Comparison of ENCODE assay signal across 8 mouse cellular contexts in the genomic region with DNA sequence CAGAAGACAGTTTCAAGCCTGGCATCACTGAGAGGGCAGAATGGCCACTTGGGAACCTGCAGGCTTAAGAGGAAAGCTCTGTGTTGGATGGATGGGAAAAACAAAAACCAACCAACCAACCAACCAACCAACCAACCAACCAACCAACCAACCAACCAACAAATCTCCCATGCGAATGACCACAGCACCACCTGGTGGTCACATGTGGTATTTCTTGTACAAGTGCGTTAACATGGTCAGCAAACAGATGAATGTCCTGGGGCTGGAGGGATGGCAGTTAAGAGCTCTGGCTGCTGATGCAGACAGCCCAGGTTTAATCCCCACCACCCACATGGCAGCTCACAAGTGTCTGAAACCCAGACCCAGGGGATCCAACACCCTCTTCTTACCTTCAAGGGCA. TPM values are rescaled to one million over a fixed set of nuclear protein-coding genes. Genes with fewer than 3 reads are reported as not detected.
DNase-seq lines count a peak whose midpoint lies in the region; ATAC-seq and TF ChIP-seq lines count a peak whose summit lies in the region.

No protein-coding gene starts in this region.

- peak; percentile 87 for DNase-seq in hindbrain, embryonic 14.5 days (ENCODE audit: low spot score)
- peak; percentile 76 to 79 for DNase-seq in adrenal gland, adult 18-20 months (ENCODE audit: low spot score in 2 of 2)
- DNase-seq in heart, postnatal 10 days, result peak; percentile 75 to 88
- peak; percentile 69 to 84 for DNase-seq in left cerebral cortex, adult 2 months (ENCODE audit: extremely low spot score in 1 of 2, low spot score in 2 of 2)
- peak; percentile 81 for DNase-seq in naive thymus-derived CD4-positive, alpha-beta T cell, adult 2 months (ENCODE audit: low read depth)
- peak; percentile 64 for DNase-seq in testis, postnatal 14 days (ENCODE audit: low spot score)

- H3K9ac ChIP-seq in hindbrain, embryonic 14.5 days, result no peak overlapping the region
- H3K9ac ChIP-seq in hindbrain, embryonic 13.5 days, result no peak overlapping the region

- no peak overlapping the region for H3K4me2 ChIP-seq in hindbrain, embryonic 14.5 days (replicated peaks)
- H3K4me2 ChIP-seq in hindbrain, embryonic 13.5 days, result no peak overlapping the region

- no peaks in the 10 kb centered on the region for H3K9me3 ChIP-seq in hindbrain, embryonic 14.5 days (ENCODE audit: control insufficient read depth, low read length)
- H3K9me3 ChIP-seq in hindbrain, embryonic 13.5 days, result no peaks in the 10 kb centered on the region

- H3K27ac ChIP-seq in hindbrain, embryonic 14.5 days, result no peak overlapping the region
- no peak overlapping the region for H3K27ac ChIP-seq in hindbrain, embryonic 13.5 days
- no peak overlapping the region for H3K27ac ChIP-seq in cortical plate, adult 2 months (ENCODE audit: insufficient read depth, low read length)
- H3K27ac ChIP-seq in left cerebral cortex, adult 2 months, result no peak overlapping the region

- no peaks in the 10 kb centered on the region for H3K36me3 ChIP-seq in hindbrain, embryonic 14.5 days (replicated peaks; ENCODE audit: control insufficient read depth, insufficient read depth)
- H3K36me3 ChIP-seq in hindbrain, embryonic 13.5 days, result no peaks in the 10 kb centered on the region

- WGBS in hindbrain, embryonic 14.5 days, result 7% methylated on average over 2 of the region's 2 CpGs
- WGBS in hindbrain, embryonic 13.5 days, result 0% methylated on average over 2 of the region's 2 CpGs

- H3K4me1 ChIP-seq in hindbrain, embryonic 14.5 days (replicated peaks; ENCODE audit: control insufficient read depth, insufficient read depth, low read length), result no peaks in the 10 kb centered on the region
- peaks cover 11% of the 10 kb centered on the region for H3K4me1 ChIP-seq in hindbrain, embryonic 13.5 days (replicated peaks)
- no peaks in the 10 kb centered on the region for H3K4me1 ChIP-seq in cortical plate, adult 2 months (ENCODE audit: control insufficient read depth, insufficient read depth, low read length)

- intact Hi-C loops in heart, postnatal 10 days (cut with DNase I), result loop anchor here (2.0 to 5.0 kb wide), 4 partner anchors 216 to 1728 kb away; no protein-coding TSS in a partner anchor
- intact Hi-C loops in left cerebral cortex, adult 2 months (cut with DNase I), result loop anchor here (1.0 to 10.0 kb wide), 4 partner anchors 1541 to 1798 kb away; a partner anchor contains a TSS

- peak; percentile 90 for TF ChIP-seq CTCF in cortical plate, adult 2 months (IDR thresholded peaks at IDR 0.05; ENCODE audit: extremely low read depth, insufficient read depth, low read length)
- TF ChIP-seq CTCF in left cerebral cortex, adult 2 months (IDR thresholded peaks at IDR 0.05), result peak; percentile 83

- TF ChIP-seq POLR2A in cortical plate, adult 2 months (IDR thresholded peaks at IDR 0.05; ENCODE audit: extremely low read depth, insufficient read depth, low read length), result no peak

- no peak for ATAC-seq in hindbrain, embryonic 14.5 days (ENCODE audit: low FRiP score)
- ATAC-seq in hindbrain, embryonic 13.5 days (ENCODE audit: low FRiP score), result no peak

- 0 out of 2 replicates have a peak, but pooled peaks cover 6% of the 10 kb centered on the region for H3K27me3 ChIP-seq in hindbrain, embryonic 14.5 days (ENCODE audit: control insufficient read depth, insufficient read depth, low read length)
- peaks cover 54% of the 10 kb centered on the region for H3K27me3 ChIP-seq in hindbrain, embryonic 13.5 days

- H3K4me3 ChIP-seq in hindbrain, embryonic 14.5 days (replicated peaks; ENCODE audit: low read length), result no peak overlapping the region
- no peak overlapping the region for H3K4me3 ChIP-seq in hindbrain, embryonic 13.5 days
- no peak overlapping the region for H3K4me3 ChIP-seq in cortical plate, adult 2 months (ENCODE audit: insufficient read depth, low read length)
- no peak overlapping the region for H3K4me3 ChIP-seq in left cerebral cortex, adult 2 months

RNA-seq across cellular contexts. Expression of a gene that starts 52.7 kb away (rescaled TPM):
- polyA plus RNA-seq in hindbrain, embryonic 14.5 days (2014; fragmentation: Nextera tagmentation; extraction: Ambion mirVana), result 58.9 and 67.6 TPM in 2 replicates
- polyA plus RNA-seq in hindbrain, embryonic 13.5 days (2015; fragmentation: Nextera tagmentation; extraction: Ambion mirVana), result 98.4 and 98.6 TPM in 2 replicates
- 100 to 1,000 TPM in 1 of 2 experiments, 10 to 100 TPM in 1; 83.5 to 105 TPM for total RNA-seq in adrenal gland, adult 18-20 months (2021)
- polyA plus RNA-seq in cortical plate, adult 2 months (2012; rRNA removed), result 26.4 and 27.8 TPM in 2 replicates
- 10 to 100 TPM; 53.1 to 65.1 TPM for total RNA-seq in heart, postnatal 10 days (2021)
- 10 to 100 TPM; 80.4 to 85.3 TPM for total RNA-seq in left cerebral cortex, adult 2 months (2021)
